Mouse (Mus musculus) lung, embryonic 14.5 days (tissue): ENCODE results near the gene Lipo1. TPM values are rescaled to one million over a fixed set of nuclear protein-coding genes. Genes with fewer than 3 reads are reported as not detected.
"Not testable (repeated sequence)": the region's sequence is repeated elsewhere in the genome, so short reads cannot be mapped to it uniquely, and the experiment has no call there.

Experiments
- ATAC-seq: fragments of 200-750 bp; cut with Nextera tagmentation; 2 replicates; pipeline ENCODE4 v1.8.0; 2017; ENCODE audit warnings: mild to moderate bottlenecking, moderate TSS enrichment, moderate library complexity; ENCODE audit not compliant: insufficient read depth
- DNase-seq: peaks from one replicate; pipeline ENCODE4 v3.0.0-alpha.2; 2015
- H3K27ac ChIP-seq: fragments of 300-500 bp; sonication (generic); 2 replicates; pipeline ENCODE4 v1.5.1; 2014; ENCODE audit warnings: low read depth, mild to moderate bottlenecking, moderate library complexity
- H3K27me3 ChIP-seq: fragments of 300-500 bp; sonication (generic); 2 replicates; pipeline ENCODE4 v1.6.1; 2014; ENCODE audit warnings: low read length, control low read depth; ENCODE audit not compliant: insufficient read depth
- H3K36me3 ChIP-seq: fragments of 300-500 bp; sonication (generic); 2 replicates; pipeline ENCODE4 v1.6.1; 2014; ENCODE audit warnings: control low read depth; ENCODE audit not compliant: insufficient read depth
- H3K4me1 ChIP-seq: fragments of 300-500 bp; sonication (generic); 2 replicates; pipeline ENCODE4 v1.6.1; 2014; ENCODE audit warnings: antibody characterized with exemption, control low read depth; ENCODE audit not compliant: insufficient read depth
- H3K4me2 ChIP-seq: fragments of 300-500 bp; sonication (generic); 2 replicates; pipeline ENCODE4 v1.6.1; 2014; ENCODE audit warnings: mild to moderate bottlenecking
- H3K4me3 ChIP-seq: fragments of 300-500 bp; sonication (generic); 2 replicates; pipeline ENCODE4 v1.5.1; 2014; ENCODE audit warnings: low read depth, low read length
- H3K9ac ChIP-seq: fragments of 300-500 bp; sonication (generic); 2 replicates; pipeline ENCODE4 v1.6.1; 2014
- H3K9me3 ChIP-seq: fragments of 300-500 bp; sonication (generic); 2 replicates; pipeline ENCODE4 v1.6.1; 2016; ENCODE audit warnings: low read depth, low read length, control low read depth
- CTCF ChIP-seq: IDR thresholded peaks from 2 replicates; pipeline ENCODE4 v1.5.1; 2016; ENCODE audit warnings: antibody characterized with exemption, low read depth
- WGBS: fragments of 180-500 bp; shearing (Covaris S2); extraction: QIAGEN DNeasy Blood & Tissue Kit; methylation state at CpG from one replicate; pipeline ENCODE4 v1.1.7; 2014; 5-methylcytosine and 5-hydroxymethylcytosine counted together
- polyA plus RNA-seq: library from polyadenylated mRNA; unstranded; fragments of >200 nt; fragmentation: Nextera tagmentation; extraction: Ambion mirVana; gene quantifications from 2 replicates; pipeline ENCODE4 v1.2.1, GENCODE M21; 2014

Lipo1 gene
- not detected in 2 replicates for polyA plus RNA-seq

- not testable (repeated sequence) for H3K4me2 ChIP-seq, H3K4me3 ChIP-seq, H3K36me3 ChIP-seq, H3K27ac ChIP-seq, H3K27me3 ChIP-seq, ATAC-seq, H3K9me3 ChIP-seq, DNase-seq, H3K9ac ChIP-seq, H3K4me1 ChIP-seq
Observed at GRCm38 (mm10) chr19:33787359-33787758, at the start of gene Lipo1. Gene Lipo1 (minus strand): TSS chr19:33787459.

- Histone ChIP-seq H3K4me3 (no peak overlapping the region), H3K4me1 (no peaks in the 10 kb centered on the region), H3K9me3 (no peaks in the 10 kb centered on the region), H3K27me3 (no peaks in the 10 kb centered on the region), H3K9ac (no peak overlapping the region), H3K4me2 (no peak overlapping the region), H3K36me3 (no peaks in the 10 kb centered on the region), H3K27ac (no peak overlapping the region)
- WGBS, result 86% methylated on average over 12 of the region's 12 CpGs
- no peak for ATAC-seq
- TF ChIP-seq CTCF, result no peak
- DNase-seq, result no peak
Observed at GRCm38 (mm10) chr19:33786576-33787277, 532 bp downstream of the Lipo1 start.

- H3K27ac ChIP-seq, H3K4me3 ChIP-seq, H3K36me3 ChIP-seq, H3K27me3 ChIP-seq, DNase-seq, H3K9me3 ChIP-seq, H3K4me1 ChIP-seq, H3K9ac ChIP-seq: not testable (repeated sequence)
- WGBS, result 31% methylated on average over 12 of the region's 41 CpGs
- peak within 1 kb of the TSS; percentile 39; the same call in 1 of the 2 replicates for H3K4me2 ChIP-seq
- ATAC-seq, result peak; percentile 88; the same call in 1 of the 2 replicates
Observed at GRCm38 (mm10) chr19:33761287-33762086, 25.8 kb downstream of the Lipo1 start, which contains the start of gene Lipo3. Gene Lipo3 (minus strand): TSS chr19:33761951.

- H3K4me1 ChIP-seq, H3K9me3 ChIP-seq, H3K36me3 ChIP-seq, H3K9ac ChIP-seq, H3K4me2 ChIP-seq, ATAC-seq, H3K27ac ChIP-seq, H3K4me3 ChIP-seq, DNase-seq, H3K27me3 ChIP-seq: not testable (repeated sequence)
- 89% methylated on average over 1 of the region's 1 CpGs for WGBS
Observed at GRCm38 (mm10) chr19:33751259-33751658, 36.0 kb downstream of the Lipo1 start, which contains the start of gene Lipo2. Gene Lipo2 (minus strand): TSS chr19:33751359.

Other genes starting within 250 kb of the Lipo1 start
- not detected in 2 replicates for gene Gm8978, start 162.2 kb downstream of the Lipo1 start, polyA plus RNA-seq
- 0.22 and 0.25 TPM in 2 replicates for gene Lipo2, start 36.1 kb downstream of the Lipo1 start, polyA plus RNA-seq
- 18.0 and 18.7 TPM in 2 replicates for gene Lipo3, start 25.5 kb downstream of the Lipo1 start, polyA plus RNA-seq
- gene Lipf, start 173.7 kb upstream of the Lipo1 start, polyA plus RNA-seq, result not detected in 2 replicates
- gene Lipk, start 220.8 kb upstream of the Lipo1 start, polyA plus RNA-seq, result not detected in 2 replicates